Mouse (Mus musculus) cortical plate, adult 2 months (tissue): Measurements from ENCODE around the gene Hist1h4a.

Experiments used
- CTCF ChIP-seq: fragments of 200-500 bp; IDR thresholded peaks from 2 replicates; pipeline ENCODE4 v1.5.1; 2011; ENCODE audit warnings: mild to moderate bottlenecking, control low read depth, low read length; ENCODE audit not compliant: insufficient read depth; ENCODE audit errors: extremely low read depth
- POLR2A ChIP-seq: fragments of 200-500 bp; IDR thresholded peaks from 2 replicates; pipeline ENCODE4 v1.6.1; 2011; ENCODE audit warnings: mild to moderate bottlenecking, low read length, control low read depth; ENCODE audit not compliant: insufficient read depth; ENCODE audit errors: extremely low read depth

DNA sequence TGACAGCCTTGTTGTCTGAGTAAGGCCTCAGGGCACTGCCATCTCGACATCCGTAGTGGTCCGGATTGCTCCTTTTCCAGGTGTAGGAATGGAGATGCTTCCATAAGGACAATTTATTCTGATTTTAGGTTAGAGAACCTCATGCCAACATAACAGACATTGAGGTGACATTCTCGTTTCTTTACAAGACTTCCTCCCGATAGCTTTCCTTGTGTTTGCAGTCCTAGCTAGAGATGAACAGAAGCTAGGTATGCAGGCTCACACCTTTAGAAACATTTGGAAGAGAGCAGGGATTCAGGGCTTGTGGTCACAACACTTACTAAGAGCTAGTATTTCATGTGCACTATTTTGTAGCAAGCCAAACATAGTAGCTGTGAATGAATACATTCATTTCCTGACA lies 17.8 kb downstream of the Hist1h4a start:
- no peak for TF ChIP-seq POLR2A
- no peak for TF ChIP-seq CTCF
